Mouse (Mus musculus) neural tube, embryonic 12.5 days (tissue): ENCODE data around the gene Nufip2. TPM values are rescaled to one million over a fixed set of nuclear protein-coding genes. Genes with fewer than 3 reads are reported as not detected.

ENCODE experiments used
- ATAC-seq: fragments of 200-750 bp; cut with Nextera tagmentation; 2 replicates; pipeline ENCODE4 v1.8.0; 2017; ENCODE audit warnings: low read depth, mild to moderate bottlenecking, moderate TSS enrichment, moderate library complexity; ENCODE audit not compliant: low FRiP score
- H3K27ac ChIP-seq: fragments of 300-500 bp; sonication (generic); 2 replicates; pipeline ENCODE4 v1.5.1; 2016
- H3K27me3 ChIP-seq: fragments of 300-500 bp; sonication (generic); replicated peaks from 2 replicates; pipeline ENCODE4 v1.6.1; 2016; ENCODE audit warnings: mild to moderate bottlenecking
- H3K36me3 ChIP-seq: fragments of 300-500 bp; sonication (generic); 2 replicates; pipeline ENCODE4 v1.6.1; 2016; ENCODE audit warnings: mild to moderate bottlenecking
- H3K4me1 ChIP-seq: fragments of 300-500 bp; sonication (generic); 2 replicates; pipeline ENCODE4 v1.6.1; 2016
- H3K4me2 ChIP-seq: fragments of 300-500 bp; sonication (generic); replicated peaks from 2 replicates; pipeline ENCODE4 v1.6.1; 2016; ENCODE audit warnings: mild to moderate bottlenecking
- H3K4me3 ChIP-seq: fragments of 300-500 bp; sonication (generic); 2 replicates; pipeline ENCODE4 v1.5.1; 2016
- H3K9ac ChIP-seq: fragments of 300-500 bp; sonication (generic); 2 replicates; pipeline ENCODE4 v1.6.1; 2016; ENCODE audit warnings: mild to moderate bottlenecking
- H3K9me3 ChIP-seq: fragments of 300-500 bp; sonication (generic); 2 replicates; pipeline ENCODE4 v1.6.1; 2016; ENCODE audit warnings: mild to moderate bottlenecking
- WGBS: fragments of 180-500 bp; shearing (Covaris S2); methylation state at CpG from one replicate; pipeline ENCODE4 v1.1.7; 2016; 5-methylcytosine and 5-hydroxymethylcytosine counted together
- polyA plus RNA-seq: library from polyadenylated mRNA; unstranded; fragments of >200 nt; fragmentation: Nextera tagmentation; extraction: Ambion mirVana; gene quantifications from 2 replicates; pipeline ENCODE4 v1.2.1, GENCODE M21; 2016

Gene Nufip2
- polyA plus RNA-seq, 1 experiment from 2014 or later, result 4.1 TPM

DNA sequence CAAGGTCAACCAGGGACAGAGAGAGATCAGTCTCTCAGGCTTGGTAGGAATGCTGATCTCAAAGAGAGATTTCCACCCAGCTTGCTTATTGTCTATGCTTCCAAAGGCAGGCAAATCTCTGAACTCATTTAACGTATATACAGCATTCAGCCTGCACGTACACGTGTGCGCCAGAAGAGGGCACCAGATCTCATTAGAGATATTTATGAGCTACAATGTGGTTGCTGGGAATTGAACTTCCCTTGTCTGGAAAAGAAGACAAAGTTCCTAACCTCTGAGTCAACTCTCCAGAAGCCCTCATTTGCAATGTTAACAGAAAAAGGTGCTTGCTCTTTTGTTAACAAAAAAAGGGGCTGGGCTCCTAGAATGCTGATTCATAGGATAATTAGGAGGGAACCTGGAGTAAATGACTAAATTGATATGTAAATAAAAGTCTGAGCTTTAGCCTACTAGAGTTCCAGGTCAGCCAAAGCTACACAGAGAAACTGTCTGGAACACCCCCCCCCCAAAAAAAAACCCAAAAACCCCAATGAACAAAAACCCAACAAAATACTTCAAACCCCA lies 12.4 kb upstream of the Nufip2 start:
- H3K9me3 ChIP-seq, result no peaks in the 10 kb centered on the region
- no peak overlapping the region for H3K4me2 ChIP-seq
- no peaks in the 10 kb centered on the region for H3K4me1 ChIP-seq
- no peak overlapping the region for H3K27ac ChIP-seq
- H3K4me3 ChIP-seq, result no peak overlapping the region
- no peak for ATAC-seq
- 64% methylated on average over 4 of the region's 4 CpGs for WGBS
- no peak overlapping the region for H3K9ac ChIP-seq
- no peaks in the 10 kb centered on the region for H3K27me3 ChIP-seq
- no peaks in the 10 kb centered on the region for H3K36me3 ChIP-seq

DNA sequence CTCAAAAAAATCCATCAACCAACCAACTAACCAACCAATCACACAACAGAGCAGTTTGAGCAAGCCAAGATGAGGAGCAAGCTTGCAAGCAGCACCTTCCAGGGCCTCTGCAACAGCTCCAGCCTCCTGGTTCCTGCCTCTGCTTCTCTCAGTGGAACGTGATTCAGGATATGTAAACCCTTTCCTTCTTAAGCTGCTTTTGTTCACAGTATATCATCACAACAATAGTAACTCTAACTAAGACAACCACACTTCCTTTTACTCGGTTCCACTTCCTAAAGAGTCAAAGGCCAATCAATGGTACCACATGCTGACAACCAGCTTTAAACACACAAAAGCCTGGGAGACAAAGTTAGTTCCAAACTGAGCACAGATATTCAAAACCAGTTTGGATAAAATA lies 5.9 kb upstream of the Nufip2 start:
- no peaks in the 10 kb centered on the region for H3K27me3 ChIP-seq
- 6% methylated on average over 2 of the region's 2 CpGs for WGBS
- H3K4me1 ChIP-seq, result no peaks in the 10 kb centered on the region
- H3K4me3 ChIP-seq, result no peak overlapping the region
- no peak overlapping the region for H3K4me2 ChIP-seq
- no peak overlapping the region for H3K27ac ChIP-seq
- ATAC-seq, result no peak
- no peaks in the 10 kb centered on the region for H3K9me3 ChIP-seq
- no peak overlapping the region for H3K9ac ChIP-seq
- no peaks in the 10 kb centered on the region for H3K36me3 ChIP-seq

DNA sequence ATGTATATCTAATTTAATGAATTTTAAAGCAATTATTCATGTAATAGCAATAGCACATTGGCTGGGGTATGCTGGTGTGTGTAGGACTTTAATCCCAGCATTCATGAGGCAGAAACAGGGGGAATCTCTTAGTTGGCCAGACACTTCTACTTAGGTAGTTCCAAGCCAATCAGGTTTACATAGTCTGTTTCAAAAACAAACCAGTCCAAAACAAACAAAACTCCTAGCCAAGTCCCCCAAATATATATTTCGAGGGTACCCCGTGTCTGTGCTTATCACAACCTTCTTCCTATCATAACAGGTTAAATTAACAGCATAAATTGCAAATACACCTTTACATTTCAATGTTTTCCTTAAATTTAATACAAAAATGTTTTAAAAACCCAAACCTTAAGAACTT lies 1.1 kb upstream of the Nufip2 start:
- no peak for ATAC-seq
- no peak overlapping the region for H3K27ac ChIP-seq
- H3K36me3 ChIP-seq, result no peaks in the 10 kb centered on the region
- H3K27me3 ChIP-seq, result no peaks in the 10 kb centered on the region
- no peak overlapping the region for H3K9ac ChIP-seq
- no peaks in the 10 kb centered on the region for H3K9me3 ChIP-seq
- no peak overlapping the region for H3K4me3 ChIP-seq
- H3K4me1 ChIP-seq, result peaks cover 6% of the 10 kb centered on the region
- WGBS, result 83% methylated on average over 2 of the region's 2 CpGs
- 0 out of 2 replicates have a peak overlapping the region, but pooled peaks have one; percentile 2 for H3K4me2 ChIP-seq

DNA sequence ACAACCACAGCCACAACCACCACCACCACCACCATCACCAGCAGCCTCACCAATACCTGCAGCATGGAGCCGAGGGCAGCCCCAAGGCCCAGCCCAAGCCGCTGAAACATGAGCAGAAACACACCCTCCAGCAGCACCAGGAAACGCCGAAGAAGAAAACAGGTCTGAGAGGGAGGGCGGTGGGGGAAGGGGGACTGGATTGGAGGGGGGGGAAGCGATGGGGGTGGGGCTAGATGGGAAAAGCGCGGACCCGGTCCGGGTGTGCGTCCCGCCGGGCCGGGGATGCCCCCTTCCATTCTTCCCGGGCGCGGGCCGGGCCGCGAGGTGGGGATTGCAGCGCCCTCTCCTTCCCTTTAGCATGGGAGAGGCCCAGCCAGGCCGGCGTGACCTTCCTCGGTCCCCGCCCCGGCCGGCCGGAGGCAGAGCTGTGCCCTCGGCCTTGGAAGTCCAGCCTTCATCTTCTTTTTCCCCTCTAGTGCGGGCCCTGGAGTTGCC lies 438 bp downstream of the Nufip2 start:
- H3K4me1 ChIP-seq, result peaks cover 6% of the 10 kb centered on the region
- peak overlapping the region; percentile 85 for H3K27ac ChIP-seq
- no peaks in the 10 kb centered on the region for H3K9me3 ChIP-seq
- peak overlapping the region; percentile 59 for H3K4me2 ChIP-seq
- ATAC-seq, result peak; percentile 63
- H3K36me3 ChIP-seq, result peaks cover 7% of the 10 kb centered on the region
- H3K4me3 ChIP-seq, result peak overlapping the region; percentile 99
- no peaks in the 10 kb centered on the region for H3K27me3 ChIP-seq
- WGBS, result under 1% methylated on average over 30 of the region's 30 CpGs
- peak overlapping the region; percentile 97 for H3K9ac ChIP-seq

DNA sequence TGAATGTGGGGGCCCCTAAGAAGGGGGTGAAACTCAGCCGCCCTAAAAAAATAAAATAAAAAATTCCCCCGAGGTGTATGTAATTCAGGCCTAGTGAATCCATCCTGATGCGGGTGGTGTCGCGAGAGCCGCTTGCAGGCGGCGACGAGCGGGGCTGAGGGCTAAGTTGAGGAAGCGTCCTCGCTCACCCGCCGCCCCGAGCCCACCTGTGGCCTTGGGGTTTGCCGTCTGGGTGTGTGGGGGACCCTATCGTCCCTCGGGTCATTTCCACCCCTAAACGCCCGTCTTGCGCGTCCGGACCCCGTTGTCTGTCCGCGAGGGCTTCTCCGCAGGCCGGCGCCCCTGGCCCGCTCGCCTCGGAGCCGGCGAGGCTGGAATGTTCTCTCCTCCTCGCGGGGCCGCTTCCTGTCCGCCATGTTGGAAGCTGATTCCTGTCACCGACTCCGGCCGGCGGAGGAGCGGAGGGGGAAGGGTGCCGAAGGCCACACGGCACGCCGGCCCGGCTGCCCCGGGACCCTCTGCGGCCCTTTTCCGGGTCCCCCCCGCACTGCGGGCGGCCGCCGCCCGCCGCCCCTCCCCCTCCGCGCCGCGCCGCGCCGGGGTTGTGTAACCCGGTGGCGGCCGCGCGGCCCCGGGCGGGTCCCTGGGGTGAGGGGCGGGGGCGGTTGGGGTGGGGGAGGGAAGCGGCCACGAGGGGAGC lies 1.0 kb downstream of the Nufip2 start:
- H3K4me1 ChIP-seq, result peaks cover 6% of the 10 kb centered on the region
- H3K4me3 ChIP-seq, result peak overlapping the region; percentile 99

DNA sequence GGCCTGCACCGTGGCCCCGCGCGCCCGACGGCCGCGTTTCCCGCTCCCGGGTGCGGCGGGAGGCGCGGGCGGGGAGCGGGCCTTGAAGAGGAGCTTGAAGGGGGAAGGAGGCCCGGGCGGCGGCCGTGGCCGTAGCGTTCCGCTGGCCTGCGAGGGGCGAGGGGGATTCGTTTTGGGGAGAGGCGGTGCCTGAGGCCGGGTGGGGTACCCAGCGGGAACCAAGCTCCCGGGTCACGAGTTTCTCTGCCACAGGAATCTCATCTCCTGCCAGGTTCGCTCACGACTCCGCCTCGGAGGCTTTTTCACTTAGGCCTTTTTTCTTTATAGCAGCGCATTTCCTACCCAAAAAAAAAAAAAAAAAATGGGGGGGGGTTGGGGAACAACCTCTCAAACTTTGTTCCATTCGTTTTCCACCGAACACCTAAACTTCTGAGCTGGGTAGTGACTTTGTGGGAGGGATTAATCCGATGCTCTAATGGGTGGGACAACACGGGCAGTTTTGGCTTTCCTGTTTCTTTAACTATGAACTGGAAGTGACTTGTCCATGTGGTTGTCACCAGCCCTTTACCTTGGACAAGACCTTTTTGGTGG lies 1.7 kb downstream of the Nufip2 start:
- Histone ChIP-seq H3K27ac (peak overlapping the region; percentile 85), H3K27me3 (no peaks in the 10 kb centered on the region), H3K9ac (peak overlapping the region; percentile 97), H3K4me2 (peak overlapping the region; percentile 59), H3K36me3 (peaks cover 20% of the 10 kb centered on the region), H3K4me1 (peaks cover 6% of the 10 kb centered on the region), H3K9me3 (no peaks in the 10 kb centered on the region), H3K4me3 (peak overlapping the region; percentile 99)
- ATAC-seq, result no peak
- WGBS, result 1% methylated on average over 27 of the region's 40 CpGs

More for the DNA sequence above, 1.0 kb downstream of the Nufip2 start:
- Histone ChIP-seq H3K9me3 (no peaks in the 10 kb centered on the region), H3K36me3 (peaks cover 13% of the 10 kb centered on the region), H3K27me3 (no peaks in the 10 kb centered on the region), H3K27ac (peak overlapping the region; percentile 85), H3K4me2 (peak overlapping the region; percentile 59), H3K9ac (peak overlapping the region; percentile 97)
- WGBS, result under 1% methylated on average over 74 of the region's 76 CpGs
- ATAC-seq, result peak; percentile 34; the same call in 1 of the 2 replicates

DNA sequence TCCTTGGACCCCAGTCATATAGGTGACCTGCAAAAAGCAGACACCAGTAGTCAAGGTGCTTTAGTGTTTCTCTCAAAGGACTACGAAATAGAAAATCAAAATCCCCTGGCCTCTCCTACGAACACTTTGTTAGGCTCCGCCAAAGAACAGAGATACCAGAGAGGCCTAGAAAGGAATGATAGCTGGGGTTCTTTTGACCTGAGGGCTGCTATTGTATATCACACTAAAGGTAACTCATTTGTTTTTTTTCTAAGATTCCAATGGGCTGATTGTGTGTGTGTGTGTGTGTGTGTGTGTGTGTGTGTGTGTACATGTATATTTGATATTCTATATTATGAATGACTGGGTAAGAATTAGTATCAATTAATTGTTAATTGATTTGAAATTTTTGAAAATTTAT lies 7.1 kb downstream of the Nufip2 start:
- 96% methylated on average over 3 of the region's 3 CpGs for WGBS
- Histone ChIP-seq H3K4me2 (no peak overlapping the region), H3K4me3 (no peak overlapping the region), H3K9ac (no peak overlapping the region), H3K36me3 (peaks cover 51% of the 10 kb centered on the region), H3K27me3 (no peaks in the 10 kb centered on the region), H3K27ac (no peak overlapping the region), H3K9me3 (no peaks in the 10 kb centered on the region), H3K4me1 (peaks cover 6% of the 10 kb centered on the region)
- ATAC-seq, result no peak

DNA sequence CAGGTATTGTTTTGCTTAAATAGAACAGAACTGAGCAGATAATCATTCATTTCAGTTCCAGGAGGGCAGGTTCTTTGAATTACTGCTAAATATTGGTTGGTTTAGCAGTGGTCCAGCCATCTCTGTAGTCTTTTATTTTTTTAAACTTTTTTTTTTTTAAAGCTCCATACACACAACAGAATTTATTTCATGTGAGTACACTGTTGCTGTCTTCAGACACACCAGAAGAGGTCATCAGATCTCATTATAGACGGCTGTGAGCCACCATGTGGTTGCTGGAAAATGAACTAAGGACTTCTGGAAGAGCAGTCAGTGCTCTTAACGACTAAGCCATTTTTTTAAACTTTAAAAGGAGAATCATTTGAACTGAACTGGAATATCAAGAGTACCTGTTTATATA lies 11.3 kb downstream of the Nufip2 start:
- H3K9me3 ChIP-seq, result no peaks in the 10 kb centered on the region
- WGBS, result 89% methylated on average over 2 of the region's 2 CpGs
- H3K4me3 ChIP-seq, result no peak overlapping the region
- H3K36me3 ChIP-seq, result peaks cover 48% of the 10 kb centered on the region
- ATAC-seq, result no peak
- no peaks in the 10 kb centered on the region for H3K4me1 ChIP-seq
- H3K27me3 ChIP-seq, result no peaks in the 10 kb centered on the region
- no peak overlapping the region for H3K9ac ChIP-seq
- H3K4me2 ChIP-seq, result no peak overlapping the region
- no peak overlapping the region for H3K27ac ChIP-seq

DNA sequence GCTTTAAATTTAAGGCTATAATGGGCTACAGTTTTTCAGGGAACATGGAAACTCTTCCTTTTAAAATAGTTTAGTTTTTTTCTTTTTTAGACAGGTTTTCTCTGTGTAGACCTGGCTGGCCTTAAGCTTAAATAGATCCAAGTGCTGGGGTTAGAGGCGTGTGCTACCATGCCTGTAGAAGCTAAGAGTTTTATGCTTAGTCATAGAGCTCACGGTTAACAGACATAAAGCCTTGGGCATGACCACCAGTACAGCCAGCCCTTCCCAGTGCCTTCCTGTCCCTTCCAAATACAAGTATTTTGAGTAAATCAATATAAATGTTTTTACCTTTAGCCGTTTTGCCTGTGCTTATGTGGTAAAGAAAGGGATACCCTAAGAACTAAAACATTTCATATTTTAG lies 20.0 kb downstream of the Nufip2 start:
- no peaks in the 10 kb centered on the region for H3K27me3 ChIP-seq
- no peak overlapping the region for H3K27ac ChIP-seq
- no peaks in the 10 kb centered on the region for H3K4me1 ChIP-seq
- H3K4me2 ChIP-seq, result no peak overlapping the region
- H3K36me3 ChIP-seq, result peaks cover 18% of the 10 kb centered on the region
- ATAC-seq, result no peak
- H3K9ac ChIP-seq, result no peak overlapping the region
- no peak overlapping the region for H3K4me3 ChIP-seq
- 93% methylated on average over 3 of the region's 3 CpGs for WGBS
- no peaks in the 10 kb centered on the region for H3K9me3 ChIP-seq

DNA sequence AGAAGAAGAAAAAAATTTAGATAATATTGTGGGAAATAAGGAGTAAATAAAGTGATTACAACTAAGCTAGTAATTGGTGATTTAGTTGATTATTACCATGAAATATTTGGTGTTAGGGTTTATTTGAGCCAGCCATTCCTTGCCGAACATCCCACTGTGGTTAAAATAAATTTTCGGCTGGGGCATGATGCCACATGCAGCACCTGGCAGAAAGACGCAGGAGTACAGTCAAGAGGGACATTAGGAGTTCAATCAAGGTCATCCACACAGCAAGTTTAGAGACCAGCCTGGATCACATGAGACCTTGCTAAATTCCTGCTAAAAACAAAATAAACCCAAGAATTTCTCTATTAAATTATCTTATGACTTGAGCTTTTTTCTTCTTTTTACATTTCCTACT lies 23.1 kb downstream of the Nufip2 start:
- Histone ChIP-seq H3K27ac (no peak overlapping the region), H3K9ac (no peak overlapping the region), H3K4me3 (no peak overlapping the region), H3K36me3 (peaks cover 16% of the 10 kb centered on the region), H3K9me3 (no peaks in the 10 kb centered on the region), H3K27me3 (no peaks in the 10 kb centered on the region), H3K4me2 (no peak overlapping the region), H3K4me1 (no peaks in the 10 kb centered on the region)
- ATAC-seq, result no peak
- WGBS, result 83% methylated on average over 3 of the region's 3 CpGs

DNA sequence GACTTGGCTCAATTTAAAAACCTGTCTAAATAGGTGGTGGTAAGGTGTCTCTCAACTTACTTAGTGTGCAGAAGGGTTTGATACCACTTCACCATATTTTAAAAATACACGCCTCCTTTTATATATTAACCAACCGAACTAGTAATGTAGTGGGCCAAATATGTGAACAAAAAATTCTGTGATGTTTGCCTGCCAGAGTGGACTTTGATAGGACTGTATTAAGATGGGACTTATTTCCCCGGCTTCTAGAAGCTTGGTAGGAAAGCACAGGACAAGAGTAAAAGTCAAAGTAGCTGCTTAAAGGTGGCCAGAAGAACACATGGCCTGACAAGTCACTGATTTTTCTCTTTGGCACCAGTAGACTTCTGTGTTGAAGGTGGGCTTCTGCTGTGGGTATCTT lies 27.8 kb downstream of the Nufip2 start:
- ATAC-seq, result no peak
- 95% methylated on average over 3 of the region's 3 CpGs for WGBS
- no peaks in the 10 kb centered on the region for H3K27me3 ChIP-seq
- no peaks in the 10 kb centered on the region for H3K4me1 ChIP-seq
- H3K4me2 ChIP-seq, result no peak overlapping the region
- H3K9ac ChIP-seq, result no peak overlapping the region
- H3K9me3 ChIP-seq, result no peaks in the 10 kb centered on the region
- no peak overlapping the region for H3K4me3 ChIP-seq
- H3K27ac ChIP-seq, result no peak overlapping the region
- peaks cover 6% of the 10 kb centered on the region; the same call in 1 of the 2 replicates for H3K36me3 ChIP-seq

DNA sequence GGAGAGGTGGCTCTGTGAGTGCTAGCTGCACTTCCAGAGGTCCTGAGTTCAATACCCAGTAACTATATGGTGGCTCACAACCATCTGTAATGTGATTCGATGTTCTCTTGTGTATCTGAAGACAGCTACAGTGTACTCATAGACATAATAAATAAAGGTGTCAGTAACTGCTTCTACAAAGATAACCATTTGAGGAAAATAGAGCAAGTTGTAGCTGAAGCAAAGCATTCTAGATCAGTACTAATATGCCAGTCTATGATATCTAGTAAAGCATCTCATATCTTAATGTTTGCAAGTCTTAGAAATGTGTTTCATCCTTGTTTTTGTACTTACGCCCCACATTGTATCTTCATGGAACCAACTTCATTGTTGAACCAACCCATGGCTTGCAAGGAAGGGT lies 33.1 kb downstream of the Nufip2 start:
- Histone ChIP-seq H3K9me3 (no peaks in the 10 kb centered on the region), H3K4me1 (no peaks in the 10 kb centered on the region), H3K36me3 (no peaks in the 10 kb centered on the region), H3K4me3 (no peak overlapping the region), H3K9ac (no peak overlapping the region), H3K27ac (no peak overlapping the region), H3K27me3 (no peaks in the 10 kb centered on the region), H3K4me2 (no peak overlapping the region)
- WGBS, result 95% methylated on average over 2 of the region's 2 CpGs
- no peak for ATAC-seq
